Mouse (Mus musculus): Measurements from ENCODE around the gene Gm14322. TPM values are rescaled to one million over a fixed set of nuclear protein-coding genes. Genes with fewer than 3 reads are reported as not detected.
"Not testable (repeated sequence)": the region's sequence is repeated elsewhere in the genome, so short reads cannot be mapped to it uniquely, and the experiment has no call there.

The Gm14322 gene
- total RNA-seq (2015) (2.2 and 5.4 TPM in 2 replicates), total RNA-seq (2017) (1.5 and 7.8 TPM in 2 replicates)

DNA sequence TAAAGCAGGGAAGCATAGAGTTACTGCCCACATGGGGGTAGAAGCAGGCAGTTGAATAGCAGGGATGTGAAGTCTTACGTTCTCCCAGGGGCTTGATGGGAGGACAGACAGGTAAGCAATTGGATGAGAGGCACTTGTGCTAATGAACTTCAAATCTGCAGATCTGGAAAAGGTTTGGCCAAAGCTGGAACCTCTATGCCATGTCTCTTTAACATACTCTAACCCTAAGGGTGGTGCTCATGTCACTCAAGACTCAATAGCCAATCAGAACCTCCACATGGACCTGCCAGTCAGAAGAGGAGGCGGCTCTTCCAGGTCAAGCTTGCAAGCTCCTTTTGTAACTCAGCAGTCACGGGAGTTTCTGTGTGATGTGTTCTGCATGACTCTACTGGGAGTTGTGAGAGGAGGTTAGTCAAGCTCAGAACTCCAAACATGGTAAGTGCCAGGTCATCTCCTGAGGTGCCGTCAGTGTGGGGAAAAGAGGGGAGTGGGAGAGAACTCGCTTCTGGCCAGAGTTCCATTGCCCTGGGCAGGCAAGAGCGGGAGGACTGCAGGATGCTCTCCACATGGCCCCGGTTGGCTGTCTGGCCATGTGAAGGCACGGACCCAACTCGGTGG is at the start of gene Gm14322:
Gm14322 (plus strand) TSS at position 348 of the 618 bp plus-strand sequence.
- ATAC-seq (replicated peaks; ENCODE audit: poor library complexity), result peak; percentile 46; the same call in 1 of the 2 replicates

DNA sequence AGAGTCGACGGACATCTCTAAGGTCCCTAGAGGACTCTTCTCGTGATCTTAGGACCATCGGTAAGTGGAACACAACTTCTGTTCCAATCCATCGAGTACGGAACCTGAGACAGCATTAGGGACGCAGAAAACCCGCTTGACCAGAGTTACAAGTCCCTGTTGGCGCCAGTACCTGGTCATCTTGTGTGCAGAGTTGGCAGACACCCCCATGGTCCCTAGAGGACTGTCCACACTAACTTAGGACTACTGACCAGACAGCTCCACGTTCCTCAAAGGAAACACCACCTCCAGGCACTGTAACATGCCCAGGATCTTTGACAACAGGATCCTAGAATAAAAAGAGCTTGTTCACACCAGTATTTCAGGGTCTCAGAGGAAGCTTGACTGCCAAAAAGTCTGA is 17.6 kb upstream of the Gm14322 start:
- ATAC-seq (replicated peaks; ENCODE audit: poor library complexity), result not testable (repeated sequence)

DNA sequence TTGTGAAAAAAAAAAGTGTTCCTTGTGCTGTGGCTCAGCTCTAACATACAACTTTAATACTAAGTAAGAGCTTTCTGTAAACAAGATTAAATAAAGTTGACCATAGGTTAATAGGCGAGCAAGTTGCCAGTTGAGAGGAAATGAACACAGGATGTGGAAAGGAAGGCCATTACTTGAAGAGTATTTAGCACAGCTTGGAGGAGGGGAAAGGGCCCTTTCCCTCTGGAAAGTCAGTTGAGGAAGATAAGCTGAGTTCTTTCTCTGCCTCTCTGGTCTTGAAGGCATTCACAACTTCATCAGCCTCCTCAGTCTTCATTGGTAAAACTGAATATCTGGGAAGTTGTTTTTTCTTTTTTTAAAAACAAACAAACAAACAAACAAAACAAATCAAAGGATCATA is 28.3 kb downstream of the Gm14322 start:
- not testable (repeated sequence) for ATAC-seq (replicated peaks; ENCODE audit: poor library complexity)

DNA sequence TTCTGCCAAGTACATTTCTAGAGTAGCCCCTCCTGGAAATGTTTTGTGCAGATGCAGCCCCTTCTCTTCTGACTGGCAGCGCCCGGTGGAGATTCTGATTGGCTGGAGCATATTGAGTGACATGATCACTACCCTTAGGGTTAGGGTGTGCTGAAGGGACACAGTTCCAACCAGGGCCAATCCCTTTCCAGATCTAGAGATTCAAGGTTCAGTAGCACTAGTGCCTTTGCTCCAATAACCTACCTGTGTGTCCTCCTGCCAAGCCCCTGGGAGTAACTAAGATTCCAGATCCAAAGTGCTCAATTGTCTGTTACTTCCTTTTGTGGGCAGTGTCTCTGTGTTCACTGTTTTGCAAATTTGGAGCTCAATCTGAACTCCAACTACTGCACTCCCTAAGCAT is 47.1 kb downstream of the Gm14322 start:
- not testable (repeated sequence) for ATAC-seq (replicated peaks; ENCODE audit: poor library complexity)

Other genes starting within 250 kb of the Gm14322 start
- not detected in 2 replicates for gene Gm14406, start 181.1 kb upstream of the Gm14322 start, total RNA-seq (2015)
- 0.17 TPM in 1 of 2 replicates, not detected in the other for gene Gm14406, start 181.1 kb upstream of the Gm14322 start, total RNA-seq (2017)
- gene Gm14325, start 81.0 kb downstream of the Gm14322 start, total RNA-seq (2015), result 26.1 and 32.6 TPM in 2 replicates
- gene Gm14325, start 81.0 kb downstream of the Gm14322 start, total RNA-seq (2017), result 7.6 and 48.9 TPM in 2 replicates
- 0.69 and 1.5 TPM in 2 replicates for gene Gm14327, start 137.8 kb downstream of the Gm14322 start, total RNA-seq (2015)
- gene Gm14327, start 137.8 kb downstream of the Gm14322 start, total RNA-seq (2017), result 1.5 and 3.3 TPM in 2 replicates
- 0.49 and 0.59 TPM in 2 replicates for gene Zfp972, start 166.3 kb downstream of the Gm14322 start, total RNA-seq (2015)
- gene Zfp972, start 166.3 kb downstream of the Gm14322 start, total RNA-seq (2017), result 5.7 TPM in 1 of 2 replicates, not detected in the other
- 27.8 and 34.6 TPM in 2 replicates for gene Gm14326, start 198.0 kb downstream of the Gm14322 start, total RNA-seq (2015)
- gene Gm14326, start 198.0 kb downstream of the Gm14322 start, total RNA-seq (2017), result 14.2 and 18.2 TPM in 2 replicates